ENCODE assay signal across 21 mouse cellular contexts in genomic region chr16:43094161-43094560, GRCm38 (mm10).
DNase-seq lines count a peak whose midpoint lies in the region; ATAC-seq and TF ChIP-seq lines count a peak whose summit lies in the region.
"Had no signal": no experiment of that assay in that cellular context is flagged by ENCODE, and none has a peak within 500 bp of the region (broad histone marks: within the 10 kb centered on the region; RNA-seq: fewer than 3 reads in every experiment).

No protein-coding gene starts in this region.

- 89% methylated on average over 1 of the region's 1 CpGs for WGBS in embryonic facial prominence, embryonic 14.5 days
- 87% methylated on average over 1 of the region's 1 CpGs for WGBS in embryonic facial prominence, embryonic 10.5 days

- H3K27me3 ChIP-seq in embryonic facial prominence, embryonic 14.5 days (replicated peaks; ENCODE audit: control insufficient read depth, insufficient read depth, low read length), result no peaks in the 10 kb centered on the region
- no peaks in the 10 kb centered on the region for H3K27me3 ChIP-seq in embryonic facial prominence, embryonic 10.5 days (replicated peaks; ENCODE audit: low read depth, poor library complexity, severe bottlenecking)
- H3K27me3 ChIP-seq: CH12.LX, Patski had no signal

- H3K4me3 ChIP-seq in embryonic facial prominence, embryonic 14.5 days (ENCODE audit: low read depth, low read length), result no peak overlapping the region
- no peak overlapping the region for H3K4me3 ChIP-seq in embryonic facial prominence, embryonic 10.5 days
- no peak overlapping the region for H3K4me3 ChIP-seq in layer of hippocampus, adult 2 months

- no peak overlapping the region for H3K9ac ChIP-seq in embryonic facial prominence, embryonic 14.5 days (ENCODE audit: low read depth, low read length)

- TF ChIP-seq CTCF in layer of hippocampus, adult 2 months (conservative IDR thresholded peaks at IDR 0.05), result no peak

- DNase-seq in cerebellum, adult 9-10 months, result peak; percentile 58
- DNase-seq in cerebellum, postnatal 36 days, result no peak
- no peak for DNase-seq in embryonic facial prominence, embryonic 14.5 days (ENCODE audit: low spot score)
- DNase-seq in embryonic facial prominence, embryonic 10.5 days (ENCODE audit: low spot score), result no peak
- no peak for DNase-seq in layer of hippocampus, adult 2 months (ENCODE audit: low spot score in 2 of 2)
- DNase-seq in layer of hippocampus, postnatal 36 days, result no peak
- DNase-seq in brain, adult 2 months (ENCODE audit: low read depth, low spot score), result peak; percentile 34
- DNase-seq in thymus, postnatal 14 days, result no peak
- DNase-seq: adrenal gland, adult 2 months; adrenal gland, adult 8-10 months; adrenal gland, postnatal 10 days; adrenal gland, postnatal 14 days; adrenal gland, postnatal 25 days; adrenal gland, postnatal 36 days; B cell, adult 2 months; cerebellum, adult 11 months had no signal

- ATAC-seq in embryonic facial prominence, embryonic 14.5 days (ENCODE audit: low read depth), result peak; percentile 72; the same call in 1 of the 2 replicates
- ATAC-seq: activated CD4-positive, CD25-positive, alpha-beta regulatory T cell, adult 4 months; CD4-positive, CD25-positive, alpha-beta regulatory T cell, adult 4 months; Patski had no signal

- no peaks in the 10 kb centered on the region for H3K9me3 ChIP-seq in embryonic facial prominence, embryonic 14.5 days (ENCODE audit: control insufficient read depth, low read length)
- H3K9me3 ChIP-seq in embryonic facial prominence, embryonic 10.5 days, result no peaks in the 10 kb centered on the region
- H3K9me3 ChIP-seq: G1E had no signal

- no peaks in the 10 kb centered on the region for H3K4me1 ChIP-seq in embryonic facial prominence, embryonic 14.5 days (ENCODE audit: control insufficient read depth, insufficient read depth, low read length)
- no peaks in the 10 kb centered on the region for H3K4me1 ChIP-seq in embryonic facial prominence, embryonic 10.5 days

- H3K27ac ChIP-seq in embryonic facial prominence, embryonic 14.5 days (replicated peaks; ENCODE audit: low read depth, low read length), result no peak overlapping the region
- no peak overlapping the region for H3K27ac ChIP-seq in embryonic facial prominence, embryonic 10.5 days (replicated peaks)
- peak overlapping the region; percentile 70 for H3K27ac ChIP-seq in layer of hippocampus, adult 2 months

- H3K4me2 ChIP-seq in embryonic facial prominence, embryonic 14.5 days (ENCODE audit: low read depth, low read length), result no peak overlapping the region

- H3K36me3 ChIP-seq in embryonic facial prominence, embryonic 14.5 days (ENCODE audit: control insufficient read depth, insufficient read depth, low read length), result no peaks in the 10 kb centered on the region
- no peaks in the 10 kb centered on the region for H3K36me3 ChIP-seq in embryonic facial prominence, embryonic 10.5 days (replicated peaks)
- H3K36me3 ChIP-seq: G1E had no signal

Comparison
In these comparisons a context has a peak if more than half of its experiments do, and no peak if none do; other contexts are left out.
1. DNase-seq: peak in cerebellum, adult 9-10 months (single experiment) and brain, adult 2 months (single experiment); none in cerebellum, postnatal 36 days (0 of 2), embryonic facial prominence, embryonic 14.5 days (single experiment), embryonic facial prominence, embryonic 10.5 days (single experiment), layer of hippocampus, adult 2 months (0 of 2), layer of hippocampus, postnatal 36 days (0 of 2) and thymus, postnatal 14 days (single experiment).